Mouse (Mus musculus): ENCODE data around the gene Lrrc2.

- TF ChIP-seq CTCF (IDR thresholded peaks at IDR 0.05 in 2 of 3, conservative IDR thresholded peaks at IDR 0.05 in 1 of 3; ENCODE audit: control insufficient read depth in 1 of 3, insufficient read depth in 1 of 3, low read depth in 2 of 3, low read length in 3 of 3, poor library complexity in 1 of 3, severe bottlenecking in 1 of 3) (no peak), NELFE (IDR thresholded peaks at IDR 0.05; ENCODE audit: low read depth, low read length) (no peak), GABPA (IDR thresholded peaks at IDR 0.05; ENCODE audit: low read depth, low read length) (no peak), MEF2A (IDR thresholded peaks at IDR 0.05; ENCODE audit: extremely low read depth, insufficient replicate concordance, low read depth, low read length, poor library complexity, severe bottlenecking) (no peak)
Observed at GRCm38 (mm10) chr9:111012041-111012440, 60.7 kb downstream of the Lrrc2 start.

Measured in MEL (cell line).